Mouse (Mus musculus) heart, adult 18-20 months (tissue): ENCODE results near the gene Gprc5b. TPM values are rescaled to one million over a fixed set of nuclear protein-coding genes. Genes with fewer than 3 reads are reported as not detected.

ENCODE experiments used
- DNase-seq, 2 experiments: peaks; one replicate each; pipeline ENCODE4 v3.0.0; 2021 to 2022; ENCODE audit warnings: mixed read lengths in 1 of 2
- total RNA-seq, 2 experiments: library from RNA; stranded (reverse); gene quantifications; 2 replicates each; pipeline ENCODE4 v1.2.3; 2021

Gprc5b gene
- total RNA-seq, 2 experiments from 2014 or later = 10.5 to 13.7 TPM

GRCm38 (mm10) chr7:118949749-118950148 is 45.3 kb downstream of the Gprc5b start:
- DNase-seq = no peak

GRCm38 (mm10) chr7:118948677-118949282 is 46.2 kb downstream of the Gprc5b start:
- no peak for DNase-seq

- DNase-seq = no peak
Measured at GRCm38 (mm10) chr7:118947241-118947640, 47.8 kb downstream of the Gprc5b start.

- DNase-seq = no peak
Measured at GRCm38 (mm10) chr7:118944884-118945283, 50.1 kb downstream of the Gprc5b start.

GRCm38 (mm10) chr7:118943170-118943569 is 51.8 kb downstream of the Gprc5b start:
- no peak for DNase-seq

- no peak for DNase-seq
Measured at GRCm38 (mm10) chr7:118942297-118942696, 52.7 kb downstream of the Gprc5b start.

- DNase-seq = peak; percentile 37 to 48
Measured at GRCm38 (mm10) chr7:118937469-118938387, 57.3 kb downstream of the Gprc5b start.

GRCm38 (mm10) chr7:118936844-118937243 is 58.2 kb downstream of the Gprc5b start:
- DNase-seq = no peak

- DNase-seq = peak; percentile 82 to 86
Measured at GRCm38 (mm10) chr7:118935306-118935705, 59.7 kb downstream of the Gprc5b start.

GRCm38 (mm10) chr7:118931502-118932395 is 63.3 kb downstream of the Gprc5b start:
- peak; percentile 12 to 45 for DNase-seq

GRCm38 (mm10) chr7:118929601-118930311 is 65.3 kb downstream of the Gprc5b start:
- peak; percentile 70 to 89 for DNase-seq

- no peak for DNase-seq
Measured at GRCm38 (mm10) chr7:118928916-118929315, 66.1 kb downstream of the Gprc5b start.

GRCm38 (mm10) chr7:118928316-118928715 is 66.7 kb downstream of the Gprc5b start:
- DNase-seq = no peak

GRCm38 (mm10) chr7:118927279-118927678 is 67.7 kb downstream of the Gprc5b start:
- no peak for DNase-seq

- no peak for DNase-seq
Measured at GRCm38 (mm10) chr7:118926516-118927260, 68.3 kb downstream of the Gprc5b start.

GRCm38 (mm10) chr7:118925547-118925946 is 69.5 kb downstream of the Gprc5b start:
- no peak for DNase-seq

GRCm38 (mm10) chr7:118922441-118923202 is 72.4 kb downstream of the Gprc5b start:
- peak; percentile 19 to 63 for DNase-seq
